Mouse (Mus musculus) heart, adult 18-20 months (tissue): ENCODE results near the gene Lrriq4. TPM values are rescaled to one million over a fixed set of nuclear protein-coding genes. Genes with fewer than 3 reads are reported as not detected.
"Not testable (repeated sequence)": the region's sequence is repeated elsewhere in the genome, so short reads cannot be mapped to it uniquely, and the experiment has no call there.

Experiments used
- DNase-seq, 2 experiments: peaks; one replicate each; pipeline ENCODE4 v3.0.0; 2021 to 2022; ENCODE audit warnings: mixed read lengths in 1 of 2
- total RNA-seq, 2 experiments: library from RNA; stranded (reverse); gene quantifications; 2 replicates each; pipeline ENCODE4 v1.2.3; 2021

The Lrriq4 gene
- total RNA-seq, 2 experiments from 2014 or later = not detected

GRCm38 (mm10) chr3:30683190-30683589 lies 38.9 kb downstream of the Lrriq4 start:
- DNase-seq = no peak

- no peak for DNase-seq
These were observed 42.9 kb downstream of the Lrriq4 start for GRCm38 (mm10) chr3:30687216-30687615.

- no peak for DNase-seq
These were observed 46.7 kb downstream of the Lrriq4 start for GRCm38 (mm10) chr3:30690976-30691375.

- DNase-seq = no peak
These were observed 51.4 kb downstream of the Lrriq4 start for GRCm38 (mm10) chr3:30695661-30696060.

- DNase-seq = peak; percentile 33 to 77
These were observed 52.0 kb downstream of the Lrriq4 start for GRCm38 (mm10) chr3:30696346-30696745.

GRCm38 (mm10) chr3:30697891-30698290 lies 53.6 kb downstream of the Lrriq4 start:
- no peak for DNase-seq

- not testable (repeated sequence) for DNase-seq
These were observed 55.6 kb downstream of the Lrriq4 start, which contains the start of gene Lrrc31 for GRCm38 (mm10) chr3:30699711-30700505. Lrrc31 (minus strand) TSS chr3:30699843.

- DNase-seq = no peak
These were observed 61.7 kb downstream of the Lrriq4 start for GRCm38 (mm10) chr3:30705977-30706376.

GRCm38 (mm10) chr3:30706614-30707276 lies 62.4 kb downstream of the Lrriq4 start:
- DNase-seq = no peak

- DNase-seq = no peak
These were observed 65.9 kb downstream of the Lrriq4 start for GRCm38 (mm10) chr3:30710191-30710590.

GRCm38 (mm10) chr3:30713334-30713733 lies 69.0 kb downstream of the Lrriq4 start:
- DNase-seq = no peak

- DNase-seq = no peak
These were observed 74.3 kb downstream of the Lrriq4 start for GRCm38 (mm10) chr3:30718649-30719048.

Other genes starting within 250 kb of the Lrriq4 start
- gene Mecom, start 96.5 kb upstream of the Lrriq4 start, total RNA-seq = 10 to 100 TPM; 11.2 to 11.8 TPM
- not detected for gene Actrt3, start 44.6 kb upstream of the Lrriq4 start, total RNA-seq
- gene Mynn, start 42.4 kb upstream of the Lrriq4 start, total RNA-seq = 10 to 100 TPM; 12.6 to 17.3 TPM
- under 1 TPM in 1 of 2 experiments, not detected in 1; 0.15 TPM for gene Lrrc34, start 3.4 kb downstream of the Lrriq4 start, total RNA-seq
- gene Lrrc31, start 55.3 kb downstream of the Lrriq4 start, total RNA-seq = under 1 TPM in 1 of 2 experiments, not detected in 1; 0.13 TPM
- not detected for gene Samd7, start 101.8 kb downstream of the Lrriq4 start, total RNA-seq
- 10 to 100 TPM; 39.6 TPM for gene Sec62, start 148.4 kb downstream of the Lrriq4 start, total RNA-seq
- 1 to 10 TPM; 1.5 to 2.6 TPM for gene Gpr160, start 211.4 kb downstream of the Lrriq4 start, total RNA-seq